Mouse (Mus musculus): Measurements from ENCODE around the gene Snn.

GRCm38 (mm10) chr16:11017807-11018595, 42.7 kb upstream of the Snn start:
- no peak for TF ChIP-seq POLR2A (IDR thresholded peaks at IDR 0.05; ENCODE audit: low read depth, low read length)
- no peak for TF ChIP-seq CTCF (IDR thresholded peaks at IDR 0.05; ENCODE audit: borderline replicate concordance, insufficient read depth, low read length)

Data from embryonic fibroblast, embryonic 13.5 days (primary cell).